Mouse (Mus musculus): ENCODE data around the gene Itga7.

- TF ChIP-seq CTCF (conservative IDR thresholded peaks at IDR 0.05; ENCODE audit: insufficient read depth, insufficient read length, low read depth, low read length) (no peak), POLR2A (IDR thresholded peaks at IDR 0.05; ENCODE audit: low read depth, low read length) (no peak)
Measured at GRCm38 (mm10) chr10:128950208-128950887, 16.7 kb downstream of the Itga7 start.

Data from kidney, adult 2 months (tissue).